Mouse (Mus musculus) adrenal gland, adult (tissue): ENCODE data around the gene Rfwd3.
"Not testable (repeated sequence)": the region's sequence is repeated elsewhere in the genome, so short reads cannot be mapped to it uniquely, and the experiment has no call there.

Experiments
- DNase-seq, 2 experiments: peaks; one replicate each; pipeline ENCODE4 v3.0.0; 2022 to 2023; ENCODE audit warnings: low spot score in 1 of 2; ENCODE audit not compliant: inconsistent age in 2 of 2

Rfwd3 gene

GRCm38 (mm10) chr8:111299821-111300568 is at the start of gene Rfwd3:
Gene Rfwd3, minus strand, starts transcription at chr8:111300222.
- DNase-seq: peak; percentile 98

- peak; percentile 81 to 94 for DNase-seq
Measured at GRCm38 (mm10) chr8:111343225-111343624, 43.2 kb upstream of the Rfwd3 start.

DNA sequence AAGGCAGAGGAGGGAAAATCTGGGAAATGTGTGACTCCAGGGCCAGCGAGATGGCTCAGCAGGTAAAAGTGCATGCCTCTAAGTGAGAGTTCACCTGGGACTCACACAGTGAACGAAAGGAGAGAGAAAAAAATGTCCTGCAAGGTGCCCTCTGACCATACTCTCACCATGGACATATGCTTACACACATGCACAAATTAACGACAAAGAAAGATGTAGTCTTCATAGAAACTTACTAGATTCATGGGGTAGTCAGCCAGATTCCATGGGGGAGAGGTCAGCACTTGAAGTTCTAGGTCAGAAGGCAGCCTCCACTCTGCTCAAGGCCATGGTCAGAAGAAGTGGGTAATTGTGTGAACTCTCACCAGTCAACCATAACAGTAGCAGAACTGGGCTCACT is 40.2 kb upstream of the Rfwd3 start:
- peak; percentile 42 to 65 for DNase-seq

GRCm38 (mm10) chr8:111338370-111339208 is 38.6 kb upstream of the Rfwd3 start:
- peak in 1 of 2 experiments; percentile 33 for DNase-seq

GRCm38 (mm10) chr8:111337890-111338347 is 37.9 kb upstream of the Rfwd3 start, which contains the start of gene Mlkl:
Gene Mlkl, minus strand, starts transcription at chr8:111338177.
- DNase-seq: peak; percentile 69 to 92

DNA sequence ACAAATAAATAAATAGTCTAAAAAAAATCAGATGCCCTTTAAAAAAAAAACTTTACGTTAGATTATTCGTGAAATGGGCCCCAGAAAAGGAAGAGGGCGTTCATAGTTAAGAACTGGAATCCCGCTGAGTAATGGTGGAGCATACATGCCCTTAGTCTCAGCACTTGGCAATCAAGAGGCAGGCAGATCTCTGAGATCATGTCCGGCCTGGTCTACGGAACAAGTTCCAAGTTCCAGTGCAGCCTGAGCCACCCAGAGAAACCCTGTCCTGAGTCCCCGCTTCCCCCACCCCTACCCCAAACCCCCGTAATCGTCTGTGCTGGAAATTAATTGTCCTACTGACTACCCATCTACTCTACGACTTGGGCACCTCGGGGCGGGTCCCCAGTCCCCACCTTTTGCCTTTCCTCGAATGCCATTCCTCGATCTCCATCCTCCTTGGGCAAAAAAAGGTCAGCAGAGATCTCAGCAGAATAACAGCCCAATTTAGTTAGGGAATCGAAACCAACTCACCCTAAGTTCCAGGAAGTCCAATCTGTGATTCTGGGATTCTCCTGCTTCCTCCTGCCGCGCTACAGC is 37.4 kb upstream of the Rfwd3 start:
- DNase-seq: peak; percentile 11 to 68

GRCm38 (mm10) chr8:111336692-111337091 is 36.7 kb upstream of the Rfwd3 start:
- peak in 1 of 2 experiments; percentile 43 for DNase-seq

- DNase-seq: no peak
Measured at GRCm38 (mm10) chr8:111325222-111325790, 25.3 kb upstream of the Rfwd3 start.

DNA sequence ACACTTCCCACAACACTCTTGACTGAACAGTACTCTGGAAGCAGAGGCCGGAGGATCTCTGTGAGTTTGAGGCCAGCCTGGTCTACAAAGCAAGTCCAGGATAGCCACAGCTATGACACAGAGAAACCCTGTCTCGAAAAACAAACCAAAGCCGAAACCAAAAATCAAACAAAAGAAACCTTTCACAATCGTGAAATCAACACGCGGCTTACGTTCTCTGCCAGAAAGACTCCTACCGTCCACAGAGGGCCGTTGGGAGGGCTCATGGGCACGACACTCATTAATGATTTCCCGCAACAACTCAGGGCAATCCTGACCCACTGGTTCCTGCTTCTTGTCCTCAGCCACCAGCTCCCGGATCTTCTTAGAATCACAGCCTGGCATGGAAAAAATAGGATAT is 14.7 kb upstream of the Rfwd3 start:
- no peak for DNase-seq

GRCm38 (mm10) chr8:111313961-111314360 is 13.9 kb upstream of the Rfwd3 start:
- not testable (repeated sequence) for DNase-seq

- peak in 1 of 2 experiments; percentile 74 for DNase-seq
Measured at GRCm38 (mm10) chr8:111312758-111313162, 12.7 kb upstream of the Rfwd3 start.

DNA sequence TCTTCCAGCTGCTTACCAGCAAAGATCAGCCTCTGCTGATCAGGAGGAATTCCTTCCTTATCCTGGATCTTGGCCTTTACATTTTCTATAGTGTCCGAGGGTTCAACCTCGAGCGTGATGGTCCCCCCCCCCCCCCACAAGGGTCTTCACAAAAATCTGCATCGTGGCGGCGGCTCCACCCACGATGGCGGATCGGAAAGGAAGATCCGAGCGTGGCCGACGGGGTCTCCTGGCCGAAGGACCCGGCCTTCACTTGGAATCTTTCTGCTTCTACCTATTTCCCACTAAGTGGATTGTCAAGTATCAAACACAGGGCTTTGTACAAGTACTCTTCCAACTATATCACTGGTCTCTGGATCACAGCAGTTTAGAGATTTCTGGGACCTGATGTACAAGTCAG is 10.0 kb upstream of the Rfwd3 start:
- DNase-seq: not testable (repeated sequence)

GRCm38 (mm10) chr8:111305031-111305730 is 5.2 kb upstream of the Rfwd3 start:
- peak; percentile 65 to 89 for DNase-seq

DNA sequence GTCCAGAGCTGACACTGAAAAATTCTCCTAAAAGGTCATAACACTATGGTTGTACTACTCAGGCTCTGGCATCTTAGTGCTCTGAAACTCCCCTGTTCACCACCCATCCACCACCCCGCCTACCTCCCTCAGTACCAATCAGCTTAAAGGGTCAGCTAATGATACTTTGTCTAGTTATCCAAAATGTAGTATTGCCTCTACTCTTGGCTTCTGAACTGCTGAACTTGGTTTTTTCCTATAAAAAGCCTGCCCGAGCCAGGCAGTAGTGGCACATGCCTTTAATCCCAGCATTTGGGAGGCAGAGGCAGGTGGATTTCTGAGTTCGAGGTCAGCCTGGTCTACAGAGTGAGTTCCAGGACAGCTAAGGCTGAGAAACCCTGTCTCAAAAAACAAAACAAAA is 4.3 kb upstream of the Rfwd3 start:
- DNase-seq: peak in 1 of 2 experiments; percentile 55

- DNase-seq: peak in 1 of 2 experiments; percentile 66
Measured at GRCm38 (mm10) chr8:111303076-111303803, 3.2 kb upstream of the Rfwd3 start.

GRCm38 (mm10) chr8:111300597-111301546 is 850 bp upstream of the Rfwd3 start:
- DNase-seq: peak in 1 of 2 experiments; percentile 73

DNA sequence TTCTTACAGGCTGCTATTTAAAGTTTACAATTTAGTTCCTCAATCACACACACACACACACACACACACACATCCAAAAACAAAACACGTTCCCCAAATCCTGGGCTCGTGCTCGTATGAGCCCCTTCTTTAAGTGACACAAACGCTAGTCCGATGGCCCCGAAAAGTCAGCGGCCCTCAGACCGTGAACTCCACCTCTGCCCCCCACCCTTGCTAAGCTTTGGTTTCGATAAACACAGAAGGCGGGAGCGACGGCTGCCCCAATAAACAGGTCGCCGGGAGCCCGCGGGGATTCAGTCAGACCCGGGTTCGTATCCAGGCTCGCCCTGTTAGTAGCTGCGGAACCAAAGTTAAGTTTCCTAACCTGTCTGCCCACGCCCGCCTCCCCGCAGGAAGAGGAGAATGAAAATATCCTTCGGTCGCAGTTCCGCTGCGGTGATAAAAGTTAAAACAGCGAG is 630 bp downstream of the Rfwd3 start:
- DNase-seq: peak; percentile 62 to 85

DNA sequence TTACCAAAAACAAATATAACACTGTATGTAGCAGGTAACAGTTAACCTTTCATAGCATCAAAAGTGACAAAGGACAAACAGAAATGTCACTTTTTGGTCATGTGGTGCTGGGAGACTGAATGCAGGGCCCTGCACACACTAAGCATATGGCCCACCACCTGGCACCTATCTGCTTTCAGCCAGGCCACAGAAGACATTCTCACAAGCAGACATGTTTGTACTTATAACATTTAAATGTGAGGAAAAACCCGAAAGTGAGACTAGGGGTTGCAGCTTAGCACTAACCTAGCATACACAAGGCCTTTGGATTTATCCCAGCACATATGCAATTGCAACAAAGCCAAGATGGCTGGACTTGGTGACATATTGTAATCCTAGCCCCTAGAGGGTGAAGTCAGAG is 2.0 kb downstream of the Rfwd3 start:
- DNase-seq: no peak

DNA sequence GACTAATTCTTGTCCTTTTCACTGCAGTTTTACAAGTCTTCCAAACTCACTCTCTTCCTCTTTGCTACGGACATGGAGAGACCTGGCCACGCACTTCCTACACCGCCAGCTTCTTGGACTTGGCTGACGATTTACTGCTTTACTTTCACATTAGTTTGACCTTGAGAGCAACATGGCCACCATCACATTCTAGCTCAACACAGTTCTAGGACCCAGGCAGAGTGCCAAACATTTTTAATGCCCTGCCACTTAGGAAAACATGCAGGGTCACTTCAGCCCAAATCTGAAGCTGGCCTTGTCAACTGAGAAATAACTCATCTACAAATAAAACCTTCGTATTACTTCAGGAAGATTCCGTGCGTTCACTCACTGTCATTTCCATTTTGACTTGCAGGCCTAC is 8.3 kb downstream of the Rfwd3 start:
- peak; percentile 82 to 95 for DNase-seq
